Mouse (Mus musculus) layer of hippocampus, adult 18-20 months (tissue): ENCODE measurements at regions not wholly inside any gene's neighbourhood (a gene's known extent, or its start where the extent isn't known, plus 50 kb on each side); places are given as distances from the start of the nearest gene placed in this dataset.

Source experiments
- DNase-seq, 2 experiments: peaks; one replicate each; pipeline ENCODE4 v3.0.0; 2022; ENCODE audit warnings: low spot score in 2 of 2

- DNase-seq = no peak
These were observed 82.7 kb downstream of the Lyplal1 start for GRCm38 (mm10) chr1:186034443-186034842.
